Mouse (Mus musculus): Measurements from ENCODE around the gene Sipa1l2. TPM values are rescaled to one million over a fixed set of nuclear protein-coding genes. Genes with fewer than 3 reads are reported as not detected.
"Not testable (repeated sequence)": the region's sequence is repeated elsewhere in the genome, so short reads cannot be mapped to it uniquely, and the experiment has no call there.

Gene Sipa1l2
- total RNA-seq, 2 experiments from 2014 or later = 4.5 to 10.8 TPM

GRCm38 (mm10) chr8:125413001-125413909 lies 156.4 kb downstream of the Sipa1l2 start:
- Histone ChIP-seq H3K27ac (no peak overlapping the region), H3K4me3 (no peak overlapping the region)
- intact Hi-C loops (cut with DNase I) = no loop called here
- DNase-seq = no peak
- TF ChIP-seq CTCF (IDR thresholded peaks at IDR 0.05) = no peak

GRCm38 (mm10) chr8:125410646-125411045 lies 159.0 kb downstream of the Sipa1l2 start:
- H3K27ac ChIP-seq = no peak overlapping the region
- intact Hi-C loops (cut with DNase I) = no loop called here
- TF ChIP-seq CTCF (IDR thresholded peaks at IDR 0.05) = no peak
- H3K4me3 ChIP-seq = no peak overlapping the region
- no peak for DNase-seq

- Histone ChIP-seq H3K4me3 (no peak overlapping the region), H3K27ac (no peak overlapping the region)
- intact Hi-C loops (cut with DNase I) = no loop called here
- no peak for DNase-seq
- TF ChIP-seq CTCF (IDR thresholded peaks at IDR 0.05) = no peak
Observed at GRCm38 (mm10) chr8:125407672-125408071, 161.9 kb downstream of the Sipa1l2 start.

- TF ChIP-seq CTCF (IDR thresholded peaks at IDR 0.05) = no peak
- no peak for DNase-seq
- Histone ChIP-seq H3K27ac (no peak overlapping the region), H3K4me3 (no peak overlapping the region)
- intact Hi-C loops (cut with DNase I) = no loop called here
Observed at GRCm38 (mm10) chr8:125406453-125406852, 163.2 kb downstream of the Sipa1l2 start.

GRCm38 (mm10) chr8:125401350-125401749 lies 168.3 kb downstream of the Sipa1l2 start:
- DNase-seq = no peak
- intact Hi-C loops (cut with DNase I) = no loop called here
- no peak overlapping the region for H3K4me3 ChIP-seq
- TF ChIP-seq CTCF (IDR thresholded peaks at IDR 0.05) = no peak
- no peak overlapping the region for H3K27ac ChIP-seq

GRCm38 (mm10) chr8:125397981-125398380 lies 171.6 kb downstream of the Sipa1l2 start:
- no peak for TF ChIP-seq CTCF (IDR thresholded peaks at IDR 0.05)
- intact Hi-C loops (cut with DNase I) = no loop called here
- no peak overlapping the region for H3K4me3 ChIP-seq
- no peak overlapping the region for H3K27ac ChIP-seq
- DNase-seq = no peak

GRCm38 (mm10) chr8:125395682-125396081 lies 173.9 kb downstream of the Sipa1l2 start:
- H3K27ac ChIP-seq; H3K4me3 ChIP-seq; intact Hi-C loops (cut with DNase I); DNase-seq: not testable (repeated sequence)

- intact Hi-C loops (cut with DNase I) = no loop called here
- H3K4me3 ChIP-seq = no peak overlapping the region
- DNase-seq = no peak
- TF ChIP-seq CTCF (IDR thresholded peaks at IDR 0.05) = no peak
- no peak overlapping the region for H3K27ac ChIP-seq
Observed at GRCm38 (mm10) chr8:125395032-125395431, 174.6 kb downstream of the Sipa1l2 start.

GRCm38 (mm10) chr8:125391685-125392084 lies 177.9 kb downstream of the Sipa1l2 start:
- intact Hi-C loops (cut with DNase I) = no loop called here
- no peak for DNase-seq
- H3K4me3 ChIP-seq = no peak overlapping the region
- no peak overlapping the region for H3K27ac ChIP-seq
- no peak for TF ChIP-seq CTCF (IDR thresholded peaks at IDR 0.05)

GRCm38 (mm10) chr8:125391271-125391670 lies 178.3 kb downstream of the Sipa1l2 start:
- intact Hi-C loops (cut with DNase I) = no loop called here
- Histone ChIP-seq H3K27ac (no peak overlapping the region), H3K4me3 (no peak overlapping the region)
- DNase-seq = no peak
- no peak for TF ChIP-seq CTCF (IDR thresholded peaks at IDR 0.05)

- H3K4me3 ChIP-seq = no peak overlapping the region
- TF ChIP-seq CTCF (IDR thresholded peaks at IDR 0.05) = no peak
- no peak overlapping the region for H3K27ac ChIP-seq
- intact Hi-C loops (cut with DNase I) = no loop called here
- DNase-seq = no peak
Observed at GRCm38 (mm10) chr8:125390506-125390895, 179.1 kb downstream of the Sipa1l2 start.

- H3K27ac ChIP-seq = 0 out of 2 replicates have a peak overlapping the region, but pooled peaks have one; percentile 6
- TF ChIP-seq CTCF (IDR thresholded peaks at IDR 0.05) = no peak
- no peak overlapping the region for H3K4me3 ChIP-seq
- intact Hi-C loops (cut with DNase I) = loop anchor here (10.0 kb wide), 1 partner anchor 55 kb away; no protein-coding TSS in a partner anchor
- peak; percentile 70 for DNase-seq
Observed at GRCm38 (mm10) chr8:125389756-125390505, 179.7 kb downstream of the Sipa1l2 start.

GRCm38 (mm10) chr8:125389280-125389679 lies 180.3 kb downstream of the Sipa1l2 start:
- DNase-seq = no peak
- no peak overlapping the region for H3K4me3 ChIP-seq
- TF ChIP-seq CTCF (IDR thresholded peaks at IDR 0.05) = no peak
- intact Hi-C loops (cut with DNase I) = loop anchor here (10.0 kb wide), 1 partner anchor 54 kb away; no protein-coding TSS in a partner anchor
- H3K27ac ChIP-seq = 0 out of 2 replicates have a peak overlapping the region, but pooled peaks have one; percentile 6

Measured in gastrocnemius, adult 2 months (tissue).